Mouse (Mus musculus) layer of hippocampus, adult 9-11 months (tissue): ENCODE measurements around the gene Sh3bp2.
"Not testable (repeated sequence)": the region's sequence is repeated elsewhere in the genome, so short reads cannot be mapped to it uniquely, and the experiment has no call there.

Experiments
- DNase-seq: peaks from one replicate; pipeline ENCODE4 v3.0.0; 2022

Gene Sh3bp2

DNA sequence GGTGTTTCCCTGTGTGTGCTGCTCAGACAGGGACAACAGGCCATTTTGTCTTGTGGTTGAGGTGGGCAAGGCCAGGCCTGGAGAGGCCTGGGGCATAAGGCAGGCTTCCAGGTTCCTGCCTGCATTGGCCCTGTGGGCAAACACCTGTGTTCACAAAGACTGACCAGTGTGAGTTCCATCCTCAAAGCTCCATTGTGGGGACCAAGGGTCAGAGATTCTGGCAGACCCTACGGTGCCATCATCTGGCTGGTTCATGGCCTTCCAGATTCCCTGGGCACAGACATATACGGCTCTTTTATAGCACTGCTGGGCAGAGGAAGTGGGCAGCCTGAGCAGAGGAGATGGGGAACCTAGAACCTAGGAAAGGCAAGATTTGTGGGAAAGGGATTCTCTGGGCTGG, 1.7 kb downstream of the Sh3bp2 start:
- DNase-seq, result no peak

DNA sequence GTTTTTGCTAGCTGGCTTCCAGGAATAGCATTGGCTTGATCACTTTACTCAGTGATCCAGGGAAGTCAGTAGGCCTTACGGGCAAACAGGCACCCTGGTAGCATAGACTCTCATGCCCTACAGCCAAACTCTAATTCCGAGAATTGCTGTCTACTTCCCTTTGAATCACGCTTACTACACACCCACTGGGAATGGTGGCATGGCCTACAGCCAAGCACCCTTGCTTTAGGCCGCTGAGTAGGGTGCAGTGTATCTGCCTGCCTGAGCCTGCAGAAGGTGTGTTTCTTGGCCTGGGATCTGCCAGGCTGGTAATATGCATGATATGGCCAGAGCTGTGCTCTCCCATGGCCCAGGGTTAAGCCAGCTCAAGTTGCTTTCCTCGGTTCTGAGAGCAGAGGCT, 3.1 kb downstream of the Sh3bp2 start:
- no peak for DNase-seq

DNA sequence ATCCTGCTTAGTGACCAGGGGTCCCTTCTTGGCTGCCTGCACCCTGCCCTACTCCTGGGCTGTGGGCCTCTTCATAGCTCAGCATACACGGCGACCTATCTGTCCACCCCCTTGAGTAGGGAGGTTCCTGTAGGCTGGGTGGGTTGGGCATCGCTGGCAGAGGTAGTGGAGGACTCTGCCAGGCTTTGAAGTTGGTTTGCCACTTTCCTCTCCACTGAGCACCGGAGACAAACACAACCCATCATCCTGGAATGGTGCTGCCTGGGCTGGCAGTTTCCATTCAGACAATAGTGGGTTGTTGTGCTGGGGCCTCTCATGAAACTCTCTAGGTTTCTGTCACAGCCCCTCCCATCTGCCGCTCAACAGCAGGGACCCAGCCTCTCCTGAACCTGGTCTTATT, 4.5 kb downstream of the Sh3bp2 start:
- no peak for DNase-seq

GRCm38 (mm10) chr5:34530687-34531086, 5.0 kb downstream of the Sh3bp2 start:
- no peak for DNase-seq

DNA sequence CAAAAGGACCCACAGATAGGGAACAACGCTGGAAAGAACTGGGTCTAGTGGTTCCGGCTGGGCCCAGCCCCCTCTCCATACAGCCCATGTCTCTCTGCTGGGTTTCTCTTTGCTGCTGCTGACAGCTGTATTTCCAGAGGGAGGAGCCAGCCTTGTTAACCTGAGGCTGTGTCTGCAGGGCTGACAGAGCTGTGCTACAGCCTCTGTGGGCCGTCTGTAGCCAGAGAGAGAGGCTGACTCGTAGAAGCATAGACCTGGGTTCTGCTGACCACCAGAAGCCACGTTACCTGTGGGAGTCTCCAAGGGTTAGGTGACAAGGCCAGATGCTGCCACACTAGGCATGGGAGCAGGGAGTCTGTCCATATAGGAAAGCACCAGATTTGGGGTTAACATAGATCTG, 7.4 kb downstream of the Sh3bp2 start:
- no peak for DNase-seq

- peak; percentile 92 for DNase-seq
These were observed 8.2 kb downstream of the Sh3bp2 start for GRCm38 (mm10) chr5:34533820-34534219.

- peak; percentile 57 for DNase-seq
These were observed 9.3 kb downstream of the Sh3bp2 start for GRCm38 (mm10) chr5:34534776-34535581.

DNA sequence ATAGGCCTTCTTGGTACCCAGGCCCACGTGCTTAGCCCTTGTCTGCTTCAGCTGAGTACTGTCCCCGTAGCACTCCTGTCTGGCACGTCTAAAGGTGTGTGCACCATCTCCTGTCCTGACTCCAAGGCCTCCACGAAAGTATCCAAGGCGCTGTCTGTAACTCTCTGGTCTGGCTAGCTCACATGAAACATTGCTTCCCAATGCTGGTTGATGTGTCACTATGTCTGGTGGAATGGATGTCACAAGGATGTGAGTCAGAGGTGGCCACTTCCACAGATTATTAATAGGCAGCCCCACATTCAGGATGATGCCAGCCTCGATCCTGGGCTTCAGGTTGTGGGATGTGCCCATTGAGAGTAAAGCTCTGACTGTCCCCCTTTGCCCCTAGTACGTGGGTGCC, 10.2 kb downstream of the Sh3bp2 start:
- DNase-seq, result no peak

DNA sequence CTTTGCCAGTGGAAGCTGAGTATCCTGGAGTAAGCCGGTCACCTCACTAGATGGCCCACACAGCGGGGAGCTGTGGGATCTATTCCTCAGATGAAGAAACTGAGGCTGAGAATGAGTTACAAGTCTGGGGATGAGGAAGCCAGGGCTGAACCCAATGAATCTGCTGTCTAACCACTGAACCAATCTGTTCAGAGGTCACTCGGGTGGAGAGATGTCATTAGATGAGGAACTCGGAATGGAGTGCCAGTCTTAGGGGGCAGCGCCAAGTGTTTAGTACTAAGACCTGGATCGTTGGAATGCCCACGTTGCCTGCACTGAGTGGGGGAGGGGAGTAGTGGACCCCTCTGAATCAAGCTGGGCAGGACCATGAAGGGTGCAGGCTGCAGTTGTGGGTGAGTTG, 12.4 kb downstream of the Sh3bp2 start:
- no peak for DNase-seq

- no peak for DNase-seq
These were observed 12.9 kb downstream of the Sh3bp2 start for GRCm38 (mm10) chr5:34538527-34538926.

GRCm38 (mm10) chr5:34539121-34539520, 13.5 kb downstream of the Sh3bp2 start:
- DNase-seq, result no peak

GRCm38 (mm10) chr5:34542166-34542565, 16.5 kb downstream of the Sh3bp2 start:
- no peak for DNase-seq

DNA sequence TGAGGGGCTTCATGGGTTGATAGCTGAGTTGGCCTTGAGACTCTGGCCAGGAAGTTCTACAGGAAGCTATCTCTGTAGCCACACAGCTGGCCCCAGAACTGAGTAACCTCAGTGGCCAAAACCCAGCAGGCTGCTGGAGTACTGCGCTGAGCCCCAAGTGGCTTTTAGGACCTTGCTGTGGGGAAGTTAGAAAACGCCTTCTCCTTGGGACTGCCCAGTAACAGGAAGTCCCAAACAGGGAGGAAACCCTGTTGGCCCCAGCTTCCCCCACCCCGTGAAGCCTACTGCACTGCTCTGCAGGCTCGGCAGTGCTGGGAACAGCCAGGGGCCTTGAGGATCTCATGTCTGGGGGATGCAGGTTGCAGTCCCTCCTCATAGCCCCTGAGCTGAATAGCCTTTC, 17.5 kb downstream of the Sh3bp2 start:
- no peak for DNase-seq

- DNase-seq, result no peak
These were observed 21.8 kb downstream of the Sh3bp2 start for GRCm38 (mm10) chr5:34547410-34547809.

DNA sequence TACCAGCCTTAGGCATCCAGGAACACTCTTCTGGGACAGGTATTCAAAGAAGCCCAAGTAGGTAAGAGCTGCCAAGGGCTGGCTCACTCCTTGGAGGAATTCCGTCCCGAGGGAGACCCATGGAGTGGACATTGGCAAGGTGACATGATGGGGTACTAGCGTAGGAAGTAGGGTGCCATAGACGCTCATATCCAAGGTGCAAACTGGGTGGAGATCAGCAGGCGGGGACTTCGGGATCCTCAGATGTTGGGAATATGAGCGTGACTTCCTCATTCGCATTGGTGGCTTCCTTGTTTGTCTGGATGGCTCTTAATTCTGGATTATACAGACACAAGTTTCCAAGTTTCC, 23.5 kb downstream of the Sh3bp2 start:
- DNase-seq, result no peak

DNA sequence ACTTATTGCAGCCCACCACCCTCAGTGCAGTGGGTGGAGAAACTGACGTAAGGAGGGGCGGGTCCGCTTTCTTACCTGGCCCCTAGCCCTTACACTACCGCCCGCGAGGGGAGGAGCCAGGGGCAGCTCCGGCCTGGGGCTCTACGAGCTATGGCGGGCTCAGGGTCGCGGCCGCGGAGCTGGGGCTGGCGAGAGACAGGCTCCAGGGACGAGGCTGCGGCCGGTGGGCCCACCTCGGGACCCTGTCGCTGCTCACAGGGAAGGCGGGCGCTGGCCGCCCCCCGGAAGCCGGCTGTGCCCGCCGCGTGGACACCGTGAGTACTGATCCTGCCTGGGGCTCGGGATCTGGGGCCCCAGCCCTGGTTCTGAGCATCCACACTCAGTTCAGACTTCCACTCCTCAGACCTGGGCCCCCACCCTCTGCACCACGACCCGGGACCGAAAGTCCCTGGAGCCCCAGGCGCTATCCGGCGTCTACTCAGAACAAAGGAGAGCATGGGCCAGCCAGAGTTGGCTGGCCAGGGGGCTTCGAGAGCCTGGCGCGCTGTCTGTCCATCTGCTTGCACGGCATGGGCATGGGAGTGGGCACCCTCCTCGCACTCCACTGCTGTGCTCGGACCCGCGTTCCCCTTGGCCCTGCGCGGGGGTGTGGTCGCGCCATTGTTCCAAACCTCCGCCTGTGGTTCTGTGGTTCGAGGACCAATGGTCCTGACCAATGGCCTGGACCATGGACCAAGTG, 24.0 kb downstream of the Sh3bp2 start:
- no peak for DNase-seq

GRCm38 (mm10) chr5:34550251-34550650, 24.6 kb downstream of the Sh3bp2 start:
- DNase-seq, result no peak

GRCm38 (mm10) chr5:34551821-34552220, 26.2 kb downstream of the Sh3bp2 start:
- DNase-seq, result no peak

- no peak for DNase-seq
These were observed 38.2 kb downstream of the Sh3bp2 start for GRCm38 (mm10) chr5:34563854-34564253.

DNA sequence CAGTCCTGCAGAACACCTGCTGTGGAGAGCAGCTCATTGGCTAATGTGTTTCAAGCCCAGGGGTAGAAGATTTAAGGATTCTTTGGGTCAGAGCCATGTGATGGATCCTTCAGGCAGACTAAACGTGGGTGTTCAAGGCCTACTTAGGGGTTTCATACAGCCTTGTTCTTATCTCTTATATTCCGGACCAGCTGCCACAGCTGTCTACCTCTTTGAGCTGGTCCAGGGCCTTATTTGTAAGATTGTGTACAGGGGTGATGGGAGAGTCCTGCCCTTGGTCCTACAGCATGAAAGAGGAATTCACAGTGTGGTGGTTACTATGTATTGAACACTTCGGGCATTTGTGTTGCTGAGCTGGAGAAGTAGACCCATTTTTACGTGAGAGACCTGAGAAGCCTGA, 38.7 kb downstream of the Sh3bp2 start:
- DNase-seq, result no peak

GRCm38 (mm10) chr5:34565545-34566283, 40.1 kb downstream of the Sh3bp2 start:
- peak; percentile 92 for DNase-seq

DNA sequence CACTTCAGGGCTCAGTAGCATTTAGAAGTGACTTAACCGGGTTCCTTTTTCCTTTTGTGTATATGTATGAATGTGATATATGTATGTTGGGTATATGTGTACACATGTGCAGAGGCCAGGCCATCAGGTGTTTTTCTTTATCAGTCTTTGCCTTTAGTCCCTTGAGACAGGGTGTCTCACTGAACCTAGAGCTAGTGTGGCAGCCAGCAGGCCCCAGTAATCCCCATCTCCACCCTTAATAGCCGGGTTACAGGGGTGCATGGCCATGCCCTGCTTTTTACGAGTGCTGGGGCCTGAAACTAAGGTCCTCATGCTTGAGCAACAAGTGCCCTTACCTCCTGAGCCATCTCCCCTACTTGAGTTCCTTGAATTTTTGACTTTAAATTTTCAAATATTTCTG, 45.9 kb downstream of the Sh3bp2 start:
- no peak for DNase-seq

- not testable (repeated sequence) for DNase-seq
These were observed 46.9 kb downstream of the Sh3bp2 start for GRCm38 (mm10) chr5:34572568-34572967.
